Mouse (Mus musculus): ENCODE measurements around the gene Zfp784.

DNA sequence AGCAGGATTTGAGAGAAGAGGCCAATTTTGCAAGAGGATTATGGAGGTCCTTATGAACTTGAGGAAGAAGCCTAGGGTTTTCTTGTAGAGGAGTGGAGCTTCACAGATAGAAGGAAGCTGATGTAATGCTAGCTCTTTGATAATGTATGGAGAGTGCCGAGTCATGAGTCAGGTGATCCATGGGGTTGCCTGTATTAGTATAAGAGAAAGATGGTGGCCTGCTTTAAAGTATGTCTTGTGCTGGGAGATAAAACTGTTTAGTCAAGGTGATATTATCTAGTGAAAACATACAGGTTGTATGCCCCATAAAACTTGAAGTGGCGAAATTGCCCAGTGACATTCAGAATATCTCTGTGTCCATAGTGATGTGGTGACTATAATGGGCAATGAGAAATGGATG, 38.7 kb upstream of the Zfp784 start:
- TF ChIP-seq CTCF (IDR thresholded peaks at IDR 0.05; ENCODE audit: control insufficient read depth, insufficient read depth, insufficient replicate concordance, low read depth, low read length) (no peak), POLR2A (IDR thresholded peaks at IDR 0.05; ENCODE audit: control insufficient read depth, low read depth, low read length) (no peak)

All from testis, adult 2 months (tissue).